In the genomic region with DNA sequence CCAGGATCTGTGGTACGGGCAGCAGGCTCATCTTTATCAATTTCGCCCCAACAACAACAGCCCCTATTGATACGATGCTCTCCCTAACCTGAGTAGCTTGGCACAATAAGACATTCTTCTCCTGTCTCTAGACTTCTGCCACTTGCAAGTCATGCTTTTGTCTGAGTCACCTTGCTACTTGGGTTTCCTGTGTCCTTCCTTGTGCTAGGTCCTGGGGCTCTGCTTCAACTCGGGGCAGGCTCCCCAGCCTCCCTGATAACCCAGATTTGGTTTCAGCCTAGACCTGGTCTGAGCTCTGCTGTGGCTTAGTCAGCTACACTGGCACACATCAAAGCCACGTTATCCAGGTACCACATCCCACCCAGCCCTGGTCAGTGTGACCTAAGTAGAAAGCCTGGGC, we compare ENCODE assay signal across 25 mouse cellular contexts.
"Had no signal": no experiment of that assay in that cellular context is flagged by ENCODE, and none has a peak within 500 bp of the region (broad histone marks: within the 10 kb centered on the region; RNA-seq: fewer than 3 reads in every experiment).

No protein-coding gene starts in this region.

- H3K9me3 ChIP-seq: heart, embryonic 10.5 days; hindbrain, embryonic 15.5 days; limb, embryonic 15.5 days; liver, embryonic 12.5 days had no signal

- H3K36me3 ChIP-seq: hindbrain, embryonic 15.5 days; liver, embryonic 12.5 days had no signal

- H3K9ac ChIP-seq: heart, embryonic 12.5 days; hindbrain, embryonic 13.5 days; hindbrain, embryonic 15.5 days; kidney, embryonic 15.5 days; limb, embryonic 13.5 days; limb, embryonic 15.5 days; liver, embryonic 12.5 days had no signal

- DNase-seq: gastrocnemius, adult 2 months; gastrocnemius, postnatal 10 days; gastrocnemius, postnatal 25 days; heart, adult 18-20 months; heart, postnatal 10 days; heart, postnatal 4 days; kidney, adult 11 months; kidney, adult 2 months; kidney, adult 9 months; kidney, postnatal 14 days; kidney, postnatal 36 days; layer of hippocampus, adult 9-11 months; layer of hippocampus, postnatal 36 days; left cerebral cortex, postnatal 4 days had no signal

- H3K4me1 ChIP-seq: hindbrain, embryonic 15.5 days; kidney, embryonic 15.5 days; limb, embryonic 13.5 days; limb, embryonic 15.5 days; liver, embryonic 12.5 days had no signal

- H3K27ac ChIP-seq: gastrocnemius, adult 2 months; heart, embryonic 10.5 days; hindbrain, embryonic 13.5 days; hindbrain, embryonic 15.5 days; hindbrain, postnatal 0 days; kidney, embryonic 15.5 days; kidney, postnatal 0 days; limb, embryonic 13.5 days; limb, embryonic 15.5 days; liver, embryonic 12.5 days had no signal

- H3K4me2 ChIP-seq: heart, embryonic 12.5 days; hindbrain, embryonic 13.5 days; hindbrain, embryonic 15.5 days; kidney, embryonic 15.5 days; limb, embryonic 13.5 days; limb, embryonic 15.5 days; liver, embryonic 12.5 days had no signal

- H3K4me3 ChIP-seq: gastrocnemius, adult 2 months; heart, embryonic 10.5 days; heart, embryonic 12.5 days; hindbrain, embryonic 13.5 days; hindbrain, embryonic 15.5 days; kidney, embryonic 15.5 days; limb, embryonic 13.5 days; limb, embryonic 15.5 days; liver, embryonic 12.5 days had no signal

- ATAC-seq: hindbrain, postnatal 0 days; intestine, embryonic 16.5 days; liver, embryonic 12.5 days had no signal

- H3K27me3 ChIP-seq: heart, embryonic 12.5 days; hindbrain, embryonic 13.5 days; hindbrain, embryonic 15.5 days; kidney, embryonic 15.5 days; limb, embryonic 13.5 days; limb, embryonic 15.5 days; liver, embryonic 12.5 days had no signal
